ENCODE assay signal across 18 mouse cellular contexts in the genomic region with DNA sequence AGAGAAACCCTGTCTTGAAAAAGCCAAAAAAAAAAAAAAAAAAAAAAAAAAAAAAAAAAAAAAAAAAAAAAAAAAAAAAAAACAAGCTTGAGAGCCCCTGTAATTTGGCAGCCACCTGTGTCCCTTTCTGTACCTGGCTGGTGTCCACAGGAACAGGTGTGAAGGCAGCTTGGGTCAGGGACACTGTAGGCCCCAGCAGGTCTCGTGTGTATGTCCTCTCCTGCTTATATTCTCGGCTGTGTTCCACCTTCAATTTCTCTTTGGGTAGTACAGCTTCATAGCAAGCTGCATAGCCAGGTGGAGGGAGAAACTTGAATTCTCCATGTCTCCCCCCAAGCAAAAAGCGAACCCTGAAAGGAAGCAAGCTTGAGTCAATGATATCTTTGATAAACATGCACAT.
DNase-seq lines count a peak whose midpoint lies in the region; ATAC-seq and TF ChIP-seq lines count a peak whose summit lies in the region.
"Had no signal": no experiment of that assay in that cellular context is flagged by ENCODE, and none has a peak within 500 bp of the region (broad histone marks: within the 10 kb centered on the region; RNA-seq: fewer than 3 reads in every experiment).

No protein-coding gene starts in this region.

- H3K27ac ChIP-seq in heart, embryonic 10.5 days = no peak overlapping the region
- no peak overlapping the region for H3K27ac ChIP-seq in liver, postnatal 0 days (ENCODE audit: low read depth)
- H3K27ac ChIP-seq in kidney, embryonic 14.5 days (ENCODE audit: low read depth, low read length) = no peak overlapping the region
- H3K27ac ChIP-seq: embryonic facial prominence, embryonic 10.5 days; forebrain, embryonic 13.5 days; hindbrain, embryonic 13.5 days; intestine, embryonic 15.5 days; kidney, embryonic 15.5 days had no signal

- peaks cover 36% of the 10 kb centered on the region for H3K36me3 ChIP-seq in heart, embryonic 10.5 days
- H3K36me3 ChIP-seq in liver, postnatal 0 days (replicated peaks; ENCODE audit: insufficient read depth, low read length) = no peaks in the 10 kb centered on the region
- no peaks in the 10 kb centered on the region for H3K36me3 ChIP-seq in kidney, embryonic 14.5 days (ENCODE audit: control insufficient read depth, insufficient read depth, low read length)
- H3K36me3 ChIP-seq: embryonic facial prominence, embryonic 10.5 days; hindbrain, embryonic 13.5 days; intestine, embryonic 15.5 days; kidney, embryonic 15.5 days had no signal

- TF ChIP-seq CTCF in liver, postnatal 0 days (IDR thresholded peaks at IDR 0.05; ENCODE audit: low read depth) = no peak

- no peak for TF ChIP-seq EP300 in liver, postnatal 0 days (IDR thresholded peaks at IDR 0.05; ENCODE audit: low read depth)

- no peaks in the 10 kb centered on the region for H3K27me3 ChIP-seq in heart, embryonic 10.5 days (ENCODE audit: insufficient read depth, poor library complexity, severe bottlenecking)
- no peaks in the 10 kb centered on the region for H3K27me3 ChIP-seq in liver, postnatal 0 days (ENCODE audit: insufficient read depth, low read length)
- H3K27me3 ChIP-seq in kidney, embryonic 14.5 days (ENCODE audit: control insufficient read depth, insufficient read depth, low read length) = no peaks in the 10 kb centered on the region
- H3K27me3 ChIP-seq: forebrain, embryonic 13.5 days; hindbrain, embryonic 13.5 days; intestine, embryonic 15.5 days; kidney, embryonic 15.5 days had no signal

- no peak overlapping the region for H3K9ac ChIP-seq in liver, postnatal 0 days (replicated peaks)
- H3K9ac ChIP-seq in kidney, embryonic 14.5 days (ENCODE audit: low read depth, low read length) = no peak overlapping the region
- H3K9ac ChIP-seq: forebrain, embryonic 13.5 days; forebrain, postnatal 0 days; hindbrain, embryonic 13.5 days; intestine, embryonic 15.5 days; kidney, embryonic 15.5 days had no signal

- H3K4me1 ChIP-seq in heart, embryonic 10.5 days = no peaks in the 10 kb centered on the region
- no peaks in the 10 kb centered on the region for H3K4me1 ChIP-seq in liver, postnatal 0 days (ENCODE audit: insufficient read depth)
- H3K4me1 ChIP-seq in kidney, embryonic 14.5 days (ENCODE audit: control insufficient read depth, insufficient read depth, low read length) = no peaks in the 10 kb centered on the region
- H3K4me1 ChIP-seq: embryonic facial prominence, embryonic 10.5 days; forebrain, embryonic 13.5 days; hindbrain, embryonic 13.5 days; intestine, embryonic 15.5 days; kidney, embryonic 15.5 days had no signal

- WGBS in heart, embryonic 10.5 days = 86% methylated on average over 3 of the region's 3 CpGs
- 62% methylated on average over 3 of the region's 3 CpGs for WGBS in liver, postnatal 0 days (ENCODE audit: insufficient replicate concordance)
- 89% methylated on average over 3 of the region's 3 CpGs for WGBS in kidney, embryonic 14.5 days

- no peak overlapping the region for H3K4me2 ChIP-seq in liver, postnatal 0 days (ENCODE audit: low read depth, low read length)
- no peak overlapping the region for H3K4me2 ChIP-seq in kidney, embryonic 14.5 days (replicated peaks; ENCODE audit: low read depth, low read length)
- H3K4me2 ChIP-seq: forebrain, embryonic 13.5 days; hindbrain, embryonic 13.5 days; intestine, embryonic 15.5 days; kidney, embryonic 15.5 days had no signal

- intact Hi-C loops in heart, postnatal 10 days (cut with DNase I) = no loop called here

- no peak overlapping the region for H3K4me3 ChIP-seq in heart, embryonic 10.5 days
- H3K4me3 ChIP-seq in liver, postnatal 0 days (ENCODE audit: low read depth, low read length) = no peak overlapping the region
- no peak overlapping the region for H3K4me3 ChIP-seq in kidney, embryonic 14.5 days (ENCODE audit: low read length)
- H3K4me3 ChIP-seq: embryonic facial prominence, embryonic 10.5 days; forebrain, embryonic 13.5 days; hindbrain, embryonic 13.5 days; intestine, embryonic 15.5 days; kidney, embryonic 15.5 days had no signal

- peak; percentile 10 for DNase-seq in heart, embryonic 10.5 days (ENCODE audit: low spot score)
- DNase-seq in heart, postnatal 10 days = no peak
- peak; percentile 92 for DNase-seq in cerebellum, adult 11-12 months
- DNase-seq in cerebellum, adult 9-10 months = peak; percentile 92
- peak; percentile 84 to 87 for DNase-seq in cerebellum, postnatal 25 days
- no peak for DNase-seq in liver, postnatal 0 days
- DNase-seq: adrenal gland, adult 8-10 months; forebrain, postnatal 0 days; gastrocnemius, postnatal 14 days; heart, postnatal 14 days; kidney, adult 18-20 months had no signal

- ATAC-seq in liver, postnatal 0 days = no peak
- ATAC-seq in monocyte, adult 5-6 weeks (replicated peaks; ENCODE audit: insufficient number of reproducible peaks, low FRiP score, low TSS enrichment, poor library complexity, severe bottlenecking) = no peak
- no peak for ATAC-seq in kidney, embryonic 14.5 days (ENCODE audit: low FRiP score, low TSS enrichment)
- ATAC-seq: forebrain, embryonic 13.5 days; forebrain, postnatal 0 days; intestine, embryonic 15.5 days had no signal

- H3K9me3 ChIP-seq in heart, embryonic 10.5 days = no peaks in the 10 kb centered on the region
- no peaks in the 10 kb centered on the region for H3K9me3 ChIP-seq in liver, postnatal 0 days (ENCODE audit: low read length)
- no peaks in the 10 kb centered on the region for H3K9me3 ChIP-seq in kidney, embryonic 14.5 days (ENCODE audit: control insufficient read depth, low read length)
- H3K9me3 ChIP-seq: embryonic facial prominence, embryonic 10.5 days; forebrain, embryonic 13.5 days; hindbrain, embryonic 13.5 days; intestine, embryonic 15.5 days; kidney, embryonic 15.5 days had no signal

Comparison
In these comparisons a context has a peak if more than half of its experiments do, and no peak if none do; other contexts are left out.
1. DNase-seq: peak in heart, embryonic 10.5 days (single experiment), cerebellum, adult 11-12 months (single experiment), cerebellum, adult 9-10 months (single experiment) and cerebellum, postnatal 25 days (2 of 2); none in heart, postnatal 10 days (0 of 2) and liver, postnatal 0 days (single experiment).